Mouse (Mus musculus) cerebellum, postnatal 14 days (tissue): Measurements from ENCODE around the gene Gm9117.
"Not testable (repeated sequence)": the region's sequence is repeated elsewhere in the genome, so short reads cannot be mapped to it uniquely, and the experiment has no call there.

Experiments used
- DNase-seq, 2 experiments: peaks; one replicate each; pipeline ENCODE4 v3.0.0; 2021; ENCODE audit warnings: mixed read lengths in 2 of 2

Gene Gm9117

GRCm38 (mm10) chr3:93943443-93943842 lies at the start of gene Gm9117:
Gm9117 (minus strand) TSS chr3:93943543.
- DNase-seq: not testable (repeated sequence)

GRCm38 (mm10) chr3:93968938-93969337 lies 25.6 kb upstream of the Gm9117 start:
- not testable (repeated sequence) for DNase-seq

- not testable (repeated sequence) for DNase-seq
These were observed 17.9 kb upstream of the Gm9117 start, which contains the start of gene Tdpoz5 for GRCm38 (mm10) chr3:93961214-93961613. Tdpoz5 (minus strand) TSS chr3:93961314.

- DNase-seq: not testable (repeated sequence)
These were observed 5.0 kb downstream of the Gm9117 start for GRCm38 (mm10) chr3:93938386-93938785.
